Mouse (Mus musculus) cerebellum, adult 18-20 months (tissue): ENCODE measurements around the gene Ppm1l.

Experiments used
- DNase-seq, 2 experiments: peaks; one replicate each; pipeline ENCODE4 v3.0.0; 2021

Ppm1l gene

GRCm38 (mm10) chr3:69340486-69340885 is 23.8 kb downstream of the Ppm1l start:
- no peak for DNase-seq

GRCm38 (mm10) chr3:69340971-69341370 is 24.3 kb downstream of the Ppm1l start:
- no peak for DNase-seq

- no peak for DNase-seq
These were observed 24.9 kb downstream of the Ppm1l start for GRCm38 (mm10) chr3:69341514-69341913.

GRCm38 (mm10) chr3:69342247-69342921 is 25.7 kb downstream of the Ppm1l start:
- no peak for DNase-seq

GRCm38 (mm10) chr3:69343124-69343523 is 26.5 kb downstream of the Ppm1l start:
- DNase-seq: no peak

- DNase-seq: no peak
These were observed 29.9 kb downstream of the Ppm1l start for GRCm38 (mm10) chr3:69346514-69346913.

GRCm38 (mm10) chr3:69348197-69348920 is 31.7 kb downstream of the Ppm1l start:
- no peak for DNase-seq

GRCm38 (mm10) chr3:69348921-69349237 is 32.2 kb downstream of the Ppm1l start:
- no peak for DNase-seq

GRCm38 (mm10) chr3:69349973-69350372 is 33.3 kb downstream of the Ppm1l start:
- DNase-seq: peak; percentile 76 to 80

- no peak for DNase-seq
These were observed 35.5 kb downstream of the Ppm1l start for GRCm38 (mm10) chr3:69352194-69352593.

- DNase-seq: peak in 1 of 2 experiments; percentile 3
These were observed 38.0 kb downstream of the Ppm1l start for GRCm38 (mm10) chr3:69354681-69355080.

- DNase-seq: no peak
These were observed 39.5 kb downstream of the Ppm1l start for GRCm38 (mm10) chr3:69356078-69356665.

GRCm38 (mm10) chr3:69356781-69357180 is 40.1 kb downstream of the Ppm1l start:
- DNase-seq: no peak

GRCm38 (mm10) chr3:69357897-69358619 is 41.4 kb downstream of the Ppm1l start:
- peak; percentile 45 to 56 for DNase-seq

- DNase-seq: no peak
These were observed 41.9 kb downstream of the Ppm1l start for GRCm38 (mm10) chr3:69358620-69358964.

- DNase-seq: peak in 1 of 2 experiments; percentile 6
These were observed 43.7 kb downstream of the Ppm1l start for GRCm38 (mm10) chr3:69360263-69360895.

GRCm38 (mm10) chr3:69361487-69362349 is 45.1 kb downstream of the Ppm1l start:
- peak; percentile 78 to 80 for DNase-seq

- DNase-seq: peak; percentile 49 to 57
These were observed 45.7 kb downstream of the Ppm1l start for GRCm38 (mm10) chr3:69362350-69362790.

- DNase-seq: peak in 1 of 2 experiments; percentile 9
These were observed 46.2 kb downstream of the Ppm1l start for GRCm38 (mm10) chr3:69362906-69363305.

GRCm38 (mm10) chr3:69364151-69364550 is 47.5 kb downstream of the Ppm1l start:
- DNase-seq: peak in 1 of 2 experiments; percentile 32

GRCm38 (mm10) chr3:69367916-69368315 is 51.3 kb downstream of the Ppm1l start:
- peak in 1 of 2 experiments; percentile 11 for DNase-seq

- no peak for DNase-seq
These were observed 56.1 kb downstream of the Ppm1l start for GRCm38 (mm10) chr3:69372731-69373130.
